In genomic region chrX:50597105-50597504, GRCm38 (mm10) we compare ENCODE assay signal across 9 mouse cellular contexts.
A peak's percentile ranks its signal among the peaks of the same experiment; 100 is the strongest.
DNase-seq lines count a peak whose midpoint lies in the region; ATAC-seq and TF ChIP-seq lines count a peak whose summit lies in the region.
"Had no signal": no experiment of that assay in that cellular context is flagged by ENCODE, and none has a peak within 500 bp of the region (broad histone marks: within the 10 kb centered on the region; RNA-seq: fewer than 3 reads in every experiment).

No protein-coding gene starts in this region.

- H3K9ac ChIP-seq in heart, adult 2 months (ENCODE audit: low read depth, low read length), result no peak overlapping the region
- no peak overlapping the region for H3K9ac ChIP-seq in heart, postnatal 0 days (replicated peaks; ENCODE audit: low read depth, low read length)
- H3K9ac ChIP-seq in liver, embryonic 12.5 days, result no peak overlapping the region
- H3K9ac ChIP-seq: neural tube, embryonic 12.5 days had no signal

- intact Hi-C loops in heart, adult 2 months (cut with DNase I), result loop anchor here (5.0 kb wide), 1 partner anchor 45 kb away; no protein-coding TSS in a partner anchor

- 72% methylated on average over 6 of the region's 6 CpGs for WGBS in heart, adult 2 months
- WGBS in heart, postnatal 0 days, result 66% methylated on average over 6 of the region's 6 CpGs
- WGBS in liver, embryonic 12.5 days (ENCODE audit: insufficient replicate concordance), result 65% methylated on average over 6 of the region's 6 CpGs

- no peaks in the 10 kb centered on the region for H3K9me3 ChIP-seq in heart, postnatal 0 days (replicated peaks; ENCODE audit: control insufficient read depth, low read length)
- no peaks in the 10 kb centered on the region for H3K9me3 ChIP-seq in liver, embryonic 12.5 days (replicated peaks)
- H3K9me3 ChIP-seq: neural tube, embryonic 12.5 days had no signal

- no peak; the same call in 1 of the 2 replicates for ATAC-seq in heart, postnatal 0 days (ENCODE audit: insufficient read depth, low read depth)
- no peak for ATAC-seq in liver, embryonic 12.5 days
- no peak for ATAC-seq in erythroid progenitor cell, adult 5-6 weeks (replicated peaks; ENCODE audit: low FRiP score, poor library complexity, severe bottlenecking)

- peak; percentile 74 for TF ChIP-seq CTCF in heart, adult 2 months (IDR thresholded peaks at IDR 0.05)
- TF ChIP-seq CTCF in brain, embryonic 14.5 days (IDR thresholded peaks at IDR 0.05; ENCODE audit: borderline replicate concordance, extremely low read depth, insufficient read depth, insufficient read length), result peak; percentile 54
- peak; percentile 51 for TF ChIP-seq CTCF in heart, postnatal 0 days (IDR thresholded peaks at IDR 0.05; ENCODE audit: low read depth)

- H3K27me3 ChIP-seq in heart, adult 2 months (ENCODE audit: control insufficient read depth, insufficient read depth, low read length), result no peaks in the 10 kb centered on the region
- no peaks in the 10 kb centered on the region for H3K27me3 ChIP-seq in heart, postnatal 0 days (ENCODE audit: control insufficient read depth, insufficient read depth, low read length)
- H3K27me3 ChIP-seq in liver, embryonic 12.5 days (replicated peaks), result no peaks in the 10 kb centered on the region
- H3K27me3 ChIP-seq: neural tube, embryonic 12.5 days had no signal

- peak overlapping the region; percentile 70 for H3K27ac ChIP-seq in heart, adult 2 months
- no peak overlapping the region for H3K27ac ChIP-seq in heart, postnatal 0 days (ENCODE audit: low read depth)
- H3K27ac ChIP-seq in liver, embryonic 12.5 days, result no peak overlapping the region
- H3K27ac ChIP-seq: neural tube, embryonic 12.5 days had no signal

- no peaks in the 10 kb centered on the region for H3K4me1 ChIP-seq in heart, adult 2 months (ENCODE audit: control insufficient read depth, insufficient read depth, low read length)
- no peaks in the 10 kb centered on the region for H3K4me1 ChIP-seq in heart, postnatal 0 days (ENCODE audit: control insufficient read depth, insufficient read depth)
- no peaks in the 10 kb centered on the region for H3K4me1 ChIP-seq in liver, embryonic 12.5 days
- H3K4me1 ChIP-seq: neural tube, embryonic 12.5 days had no signal

- peak in 1 of 2 experiments; percentile 82 for DNase-seq in heart, adult 2 months
- no peak for DNase-seq in heart, adult 11 months
- DNase-seq in CD4-positive helper T cell, adult 2 months (ENCODE audit: low read depth, low spot score), result peak; percentile 17
- peak; percentile 81 for DNase-seq in brain, embryonic 14.5 days (ENCODE audit: low read depth)
- DNase-seq in heart, postnatal 0 days (ENCODE audit: low spot score), result no peak
- DNase-seq in retina, embryonic 14.5 days (ENCODE audit: low spot score), result peak; percentile 68

- peak overlapping the region; percentile 39; the same call in 1 of the 2 replicates for H3K4me3 ChIP-seq in heart, adult 2 months
- H3K4me3 ChIP-seq in heart, postnatal 0 days (ENCODE audit: low read depth, low read length), result peak overlapping the region; percentile 18; the same call in 1 of the 2 replicates
- H3K4me3 ChIP-seq in liver, embryonic 12.5 days, result peak overlapping the region; percentile 33
- H3K4me3 ChIP-seq: neural tube, embryonic 12.5 days had no signal

- 0 out of 2 replicates have a peak overlapping the region, but pooled peaks have one; percentile 21 for H3K4me2 ChIP-seq in heart, postnatal 0 days (ENCODE audit: low read depth, low read length)
- peak overlapping the region; percentile 41 for H3K4me2 ChIP-seq in liver, embryonic 12.5 days
- H3K4me2 ChIP-seq: neural tube, embryonic 12.5 days had no signal

- TF ChIP-seq POLR2A in heart, adult 2 months (IDR thresholded peaks at IDR 0.05; ENCODE audit: insufficient read depth, low read depth, low read length), result no peak
- TF ChIP-seq POLR2A in brain, embryonic 14.5 days (IDR thresholded peaks at IDR 0.05; ENCODE audit: borderline replicate concordance, extremely low read depth, insufficient read depth, insufficient read length, poor library complexity, severe bottlenecking), result no peak

- H3K36me3 ChIP-seq in heart, adult 2 months (ENCODE audit: control insufficient read depth, insufficient read depth, low read length), result no peaks in the 10 kb centered on the region
- H3K36me3 ChIP-seq in heart, postnatal 0 days (replicated peaks; ENCODE audit: control insufficient read depth, insufficient read depth, low read length), result no peaks in the 10 kb centered on the region
- peaks cover 19% of the 10 kb centered on the region for H3K36me3 ChIP-seq in liver, embryonic 12.5 days

- no peaks in the 10 kb centered on the region for H3K79me2 ChIP-seq in heart, adult 2 months (replicated peaks; ENCODE audit: control insufficient read depth, insufficient read depth, low read length)

- TF ChIP-seq EP300 in heart, adult 2 months (IDR thresholded peaks at IDR 0.05; ENCODE audit: insufficient read depth, low read depth, low read length), result no peak
- no peak for TF ChIP-seq EP300 in heart, postnatal 0 days (IDR thresholded peaks at IDR 0.05; ENCODE audit: low read depth)

Comparison
In these comparisons a context has a peak if more than half of its experiments do, and no peak if none do; other contexts are left out.
1. DNase-seq: peak in CD4-positive helper T cell, adult 2 months (single experiment), brain, embryonic 14.5 days (single experiment) and retina, embryonic 14.5 days (single experiment); none in heart, adult 11 months (single experiment) and heart, postnatal 0 days (single experiment).
2. Peak in every context shown above with its lines, with median percentiles within 50 percentile points of each other: H3K4me3 ChIP-seq and CTCF ChIP-seq.